Mouse (Mus musculus) subcutaneous adipose tissue, adult 2 months (tissue): Measurements from ENCODE around the gene Tdpoz4. TPM values are rescaled to one million over a fixed set of nuclear protein-coding genes. Genes with fewer than 3 reads are reported as not detected.

Source experiments
- polyA plus RNA-seq: library from polyadenylated mRNA; depleted of rRNA; stranded (reverse); fragments of >200 nt; gene quantifications from 2 replicates; pipeline ENCODE4 v1.2.3, GENCODE M21; 2012; ENCODE audit warnings: low replicate concordance; rRNA removed

The Tdpoz4 gene
- polyA plus RNA-seq, result not detected in 2 replicates

DNA sequence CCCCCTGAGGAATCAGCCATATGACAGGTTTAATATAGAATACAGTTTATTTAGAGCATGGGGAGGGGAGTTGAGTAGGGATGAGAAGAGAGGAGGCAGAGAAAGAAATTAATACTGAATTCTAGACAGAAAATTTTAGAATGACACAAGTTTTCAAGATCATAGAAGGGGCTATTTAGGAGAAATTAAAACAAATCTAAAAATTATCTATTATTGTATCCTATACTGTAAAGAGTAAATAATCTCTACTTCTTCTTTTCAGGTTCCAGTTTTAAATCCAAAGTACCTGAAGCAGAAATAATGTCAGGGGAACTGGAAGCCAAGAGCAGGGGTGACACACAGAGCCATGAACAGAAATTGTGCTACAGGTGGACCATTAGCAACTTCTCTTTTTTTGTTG, at the start of gene Tdpoz4:
Gene Tdpoz4 (plus strand): TSS at position 301 of the 400 bp plus-strand sequence.

GRCm38 (mm10) chr3:93772700-93773099, 23.5 kb upstream of the Tdpoz4 start, which contains the start of gene Gm5773:
Gene Gm5773, plus strand, starts transcription at chr3:93773000.

GRCm38 (mm10) chr3:93825720-93826119, 29.5 kb downstream of the Tdpoz4 start, which contains the start of gene Tdpoz3:
Gene Tdpoz3, plus strand, starts transcription at chr3:93826020.

Other genes starting within 250 kb of the Tdpoz4 start
- gene S100a10, start 241.3 kb upstream of the Tdpoz4 start, polyA plus RNA-seq, result 197 and 244 TPM in 2 replicates
- not detected in 2 replicates for gene Tdpoz2, start 143.7 kb upstream of the Tdpoz4 start, polyA plus RNA-seq
- gene Tdpoz1, start 120.1 kb upstream of the Tdpoz4 start, polyA plus RNA-seq, result not detected in 2 replicates
- not detected in 2 replicates for gene Gm37596, start 103.3 kb upstream of the Tdpoz4 start, polyA plus RNA-seq
- not detected in 2 replicates for gene Gm5773, start 23.4 kb upstream of the Tdpoz4 start, polyA plus RNA-seq
- gene Tdpoz3, start 29.6 kb downstream of the Tdpoz4 start, polyA plus RNA-seq, result not detected in 2 replicates
- gene Gm9117, start 147.1 kb downstream of the Tdpoz4 start, polyA plus RNA-seq, result not detected in 2 replicates
- not detected in 2 replicates for gene Tdpoz5, start 164.9 kb downstream of the Tdpoz4 start, polyA plus RNA-seq